Mouse (Mus musculus) testis, adult 2 months (tissue): ENCODE data around the gene Klf12.

ENCODE experiments used
- CTCF ChIP-seq: fragments of 200-500 bp; IDR thresholded peaks from 2 replicates; pipeline ENCODE4 v1.5.1; 2012; ENCODE audit warnings: low read depth, mild to moderate bottlenecking, inconsistent platforms, low read length, moderate library complexity; ENCODE audit not compliant: control insufficient read depth, insufficient read depth, insufficient replicate concordance
- POLR2A ChIP-seq: fragments of 200-500 bp; IDR thresholded peaks from 2 replicates; pipeline ENCODE4 v1.6.1; 2012; ENCODE audit warnings: low read depth, mild to moderate bottlenecking, inconsistent platforms, low read length, moderate library complexity; ENCODE audit not compliant: control insufficient read depth

- TF ChIP-seq POLR2A: no peak
- no peak for TF ChIP-seq CTCF
Observed at GRCm38 (mm10) chr14:100052876-100053275, 231.6 kb downstream of the Klf12 start.
